ENCODE assay signal across 8 mouse cellular contexts in genomic region chr16:45094136-45094756, GRCm38 (mm10). TPM values are rescaled to one million over a fixed set of nuclear protein-coding genes. Genes with fewer than 3 reads are reported as not detected.
DNase-seq lines count a peak whose midpoint lies in the region; ATAC-seq lines count a peak whose summit lies in the region.

No protein-coding gene starts in this region.

- peak overlapping the region; percentile 92 for H3K27ac ChIP-seq in kidney, embryonic 15.5 days
- peak overlapping the region; percentile 72 for H3K27ac ChIP-seq in embryonic facial prominence, embryonic 13.5 days
- H3K27ac ChIP-seq in hindbrain, embryonic 14.5 days: no peak overlapping the region
- H3K27ac ChIP-seq in midbrain, embryonic 13.5 days: no peak overlapping the region

- no peaks in the 10 kb centered on the region for H3K36me3 ChIP-seq in kidney, embryonic 15.5 days
- no peaks in the 10 kb centered on the region for H3K36me3 ChIP-seq in embryonic facial prominence, embryonic 13.5 days
- no peaks in the 10 kb centered on the region for H3K36me3 ChIP-seq in hindbrain, embryonic 14.5 days (replicated peaks; ENCODE audit: control insufficient read depth, insufficient read depth)
- no peaks in the 10 kb centered on the region for H3K36me3 ChIP-seq in midbrain, embryonic 13.5 days

- H3K4me2 ChIP-seq in kidney, embryonic 15.5 days: peak overlapping the region; percentile 75
- H3K4me2 ChIP-seq in embryonic facial prominence, embryonic 13.5 days: peak overlapping the region; percentile 64
- H3K4me2 ChIP-seq in hindbrain, embryonic 14.5 days (replicated peaks): peak overlapping the region; percentile 59
- H3K4me2 ChIP-seq in midbrain, embryonic 13.5 days (replicated peaks): peak overlapping the region; percentile 49

- peak overlapping the region; percentile 54 for H3K4me3 ChIP-seq in kidney, embryonic 15.5 days (replicated peaks)
- peak overlapping the region; percentile 46 for H3K4me3 ChIP-seq in embryonic facial prominence, embryonic 13.5 days
- H3K4me3 ChIP-seq in hindbrain, embryonic 14.5 days (replicated peaks; ENCODE audit: low read length): peak overlapping the region; percentile 21
- peak overlapping the region; percentile 28 for H3K4me3 ChIP-seq in midbrain, embryonic 13.5 days (replicated peaks)

- WGBS in kidney, embryonic 15.5 days: 2% methylated on average over 9 of the region's 9 CpGs
- 3% methylated on average over 9 of the region's 9 CpGs for WGBS in embryonic facial prominence, embryonic 13.5 days
- 13% methylated on average over 9 of the region's 9 CpGs for WGBS in hindbrain, embryonic 14.5 days
- 9% methylated on average over 9 of the region's 9 CpGs for WGBS in midbrain, embryonic 13.5 days

- H3K27me3 ChIP-seq in kidney, embryonic 15.5 days: no peaks in the 10 kb centered on the region
- H3K27me3 ChIP-seq in embryonic facial prominence, embryonic 13.5 days: no peaks in the 10 kb centered on the region
- no peaks in the 10 kb centered on the region for H3K27me3 ChIP-seq in hindbrain, embryonic 14.5 days (ENCODE audit: control insufficient read depth, insufficient read depth, low read length)
- no peaks in the 10 kb centered on the region for H3K27me3 ChIP-seq in midbrain, embryonic 13.5 days

- no peak for DNase-seq in kidney, adult 9 months
- peak; percentile 28 for DNase-seq in hindbrain, embryonic 14.5 days (ENCODE audit: low spot score)
- DNase-seq in urinary bladder, postnatal 25 days (ENCODE audit: low spot score): no peak
- no peak for DNase-seq in layer of hippocampus, adult 9-11 months
- no peak for DNase-seq in right cerebral cortex, adult 2 months (ENCODE audit: low spot score in 2 of 2)

- H3K9ac ChIP-seq in kidney, embryonic 15.5 days: peak overlapping the region; percentile 63
- H3K9ac ChIP-seq in embryonic facial prominence, embryonic 13.5 days: peak overlapping the region; percentile 73
- H3K9ac ChIP-seq in hindbrain, embryonic 14.5 days: peak overlapping the region; percentile 44
- H3K9ac ChIP-seq in midbrain, embryonic 13.5 days (replicated peaks): peak overlapping the region; percentile 42; the same call in 1 of the 2 replicates

- H3K9me3 ChIP-seq in kidney, embryonic 15.5 days (replicated peaks): no peaks in the 10 kb centered on the region
- no peaks in the 10 kb centered on the region for H3K9me3 ChIP-seq in embryonic facial prominence, embryonic 13.5 days
- no peaks in the 10 kb centered on the region for H3K9me3 ChIP-seq in hindbrain, embryonic 14.5 days (ENCODE audit: control insufficient read depth, low read length)
- no peaks in the 10 kb centered on the region for H3K9me3 ChIP-seq in midbrain, embryonic 13.5 days

- 0 out of 2 replicates have a peak, but pooled peaks have one; percentile 17 for ATAC-seq in kidney, embryonic 15.5 days (replicated peaks; ENCODE audit: low FRiP score)
- ATAC-seq in embryonic facial prominence, embryonic 13.5 days (ENCODE audit: insufficient number of reproducible peaks, insufficient read depth, low FRiP score, low TSS enrichment, low read depth): no peak
- no peak for ATAC-seq in hindbrain, embryonic 14.5 days (ENCODE audit: low FRiP score)
- peak; percentile 65; the same call in 1 of the 2 replicates for ATAC-seq in midbrain, embryonic 13.5 days

- peaks cover 55% of the 10 kb centered on the region for H3K4me1 ChIP-seq in kidney, embryonic 15.5 days
- peaks cover 51% of the 10 kb centered on the region for H3K4me1 ChIP-seq in embryonic facial prominence, embryonic 13.5 days
- H3K4me1 ChIP-seq in hindbrain, embryonic 14.5 days (replicated peaks; ENCODE audit: control insufficient read depth, insufficient read depth, low read length): no peaks in the 10 kb centered on the region
- peaks cover 6% of the 10 kb centered on the region; the same call in 1 of the 2 replicates for H3K4me1 ChIP-seq in midbrain, embryonic 13.5 days (replicated peaks)

RNA-seq across cellular contexts. Expression of gene Ccdc80, which starts 1.0 kb away (rescaled TPM):
- 102 and 118 TPM in 2 replicates for polyA plus RNA-seq in kidney, embryonic 15.5 days (2015; fragmentation: Nextera tagmentation; extraction: Ambion mirVana)
- 49.8 and 51.8 TPM in 2 replicates for polyA plus RNA-seq in embryonic facial prominence, embryonic 13.5 days (2015; fragmentation: Nextera tagmentation; extraction: Ambion mirVana)
- 11.5 and 15.5 TPM in 2 replicates for polyA plus RNA-seq in hindbrain, embryonic 14.5 days (2014; fragmentation: Nextera tagmentation; extraction: Ambion mirVana)
- 4.4 and 5.1 TPM in 2 replicates for polyA plus RNA-seq in midbrain, embryonic 13.5 days (2015; fragmentation: Nextera tagmentation; extraction: Ambion mirVana)

Comparison
In these comparisons a context has a peak if more than half of its experiments do, and no peak if none do; other contexts are left out.
1. ATAC-seq: peak in kidney, embryonic 15.5 days (single experiment) and midbrain, embryonic 13.5 days (single experiment); none in embryonic facial prominence, embryonic 13.5 days (single experiment) and hindbrain, embryonic 14.5 days (single experiment).
2. H3K27ac ChIP-seq: peak in kidney, embryonic 15.5 days (single experiment) and embryonic facial prominence, embryonic 13.5 days (single experiment); none in hindbrain, embryonic 14.5 days (single experiment) and midbrain, embryonic 13.5 days (single experiment).
3. Peak in every context shown above with its lines, with median percentiles within 50 percentile points of each other: H3K4me2 ChIP-seq, H3K4me3 ChIP-seq and H3K9ac ChIP-seq.